27 mouse cellular contexts compared by ENCODE assay signal in the genomic region with DNA sequence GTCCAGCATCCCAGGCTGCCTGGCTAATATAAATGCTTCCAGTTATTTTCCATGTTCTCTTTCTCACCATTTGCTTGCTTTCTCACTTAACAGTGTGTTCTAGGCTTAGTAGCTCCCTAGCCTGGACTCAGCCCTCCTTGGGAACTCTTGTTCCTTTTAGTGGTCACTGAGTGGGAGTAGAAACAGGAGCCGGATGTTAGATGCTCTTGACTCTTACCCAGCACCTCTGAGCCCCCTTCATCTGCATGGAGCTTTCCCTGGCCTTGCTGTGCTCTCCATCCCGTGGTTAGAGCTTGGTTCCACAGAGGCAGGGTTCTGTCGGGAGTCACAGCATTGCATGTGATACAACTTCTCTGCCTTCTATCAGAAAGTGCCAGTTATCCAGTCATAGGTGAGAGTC.
"Had no signal": no experiment of that assay in that cellular context is flagged by ENCODE, and none has a peak within 500 bp of the region (broad histone marks: within the 10 kb centered on the region; RNA-seq: fewer than 3 reads in every experiment).

No protein-coding gene starts in this region.

- H3K4me3 ChIP-seq: embryonic facial prominence, embryonic 10.5 days; embryonic facial prominence, embryonic 12.5 days; embryonic facial prominence, embryonic 13.5 days; embryonic facial prominence, embryonic 15.5 days; erythroblast, embryonic 14.5 days; forebrain, embryonic 10.5 days; forebrain, embryonic 12.5 days; forebrain, embryonic 13.5 days; forebrain, embryonic 15.5 days; gastrocnemius, adult 2 months; heart, adult 2 months had no signal

- ATAC-seq: forebrain, embryonic 13.5 days; forebrain, embryonic 14.5 days; forebrain, embryonic 15.5 days; forebrain, embryonic 16.5 days; forebrain, postnatal 0 days had no signal

- H3K9me3 ChIP-seq: embryonic facial prominence, embryonic 10.5 days; embryonic facial prominence, embryonic 12.5 days; embryonic facial prominence, embryonic 13.5 days; embryonic facial prominence, embryonic 15.5 days; forebrain, embryonic 10.5 days; forebrain, embryonic 12.5 days; forebrain, embryonic 13.5 days; forebrain, embryonic 15.5 days had no signal

- DNase-seq: cerebellum, adult 2 months; cerebellum, adult 8-10 months; cerebellum, adult 9-10 months; cerebellum, adult 9-11 months; cerebellum, postnatal 10 days; cerebellum, postnatal 14 days; cerebellum, postnatal 25 days; cerebellum, postnatal 36 days; embryo, embryonic 11 days; forebrain, postnatal 0 days; gastrocnemius, adult 2 months; gastrocnemius, postnatal 10 days; gastrocnemius, postnatal 14 days; gastrocnemius, postnatal 25 days; gastrocnemius, postnatal 36 days; heart, adult 2 months had no signal

- H3K4me2 ChIP-seq: embryonic facial prominence, embryonic 12.5 days; embryonic facial prominence, embryonic 13.5 days; embryonic facial prominence, embryonic 15.5 days; forebrain, embryonic 12.5 days; forebrain, embryonic 13.5 days; forebrain, embryonic 15.5 days had no signal

- H3K27me3 ChIP-seq: embryonic facial prominence, embryonic 12.5 days; embryonic facial prominence, embryonic 13.5 days; embryonic facial prominence, embryonic 15.5 days; forebrain, embryonic 12.5 days; forebrain, embryonic 13.5 days; forebrain, embryonic 15.5 days had no signal

- H3K27ac ChIP-seq: embryonic facial prominence, embryonic 10.5 days; embryonic facial prominence, embryonic 12.5 days; embryonic facial prominence, embryonic 13.5 days; embryonic facial prominence, embryonic 15.5 days; forebrain, embryonic 10.5 days; forebrain, embryonic 12.5 days; forebrain, embryonic 13.5 days; forebrain, embryonic 15.5 days; gastrocnemius, adult 2 months; heart, adult 2 months had no signal

- H3K4me1 ChIP-seq: embryonic facial prominence, embryonic 12.5 days; embryonic facial prominence, embryonic 15.5 days; forebrain, embryonic 12.5 days had no signal

- H3K9ac ChIP-seq: embryonic facial prominence, embryonic 12.5 days; embryonic facial prominence, embryonic 13.5 days; embryonic facial prominence, embryonic 15.5 days; forebrain, embryonic 12.5 days; forebrain, embryonic 13.5 days; forebrain, embryonic 15.5 days; forebrain, postnatal 0 days had no signal
